Mouse (Mus musculus) heart, embryonic 11.5 days (tissue): ENCODE data around the gene Tmem262. TPM values are rescaled to one million over a fixed set of nuclear protein-coding genes. Genes with fewer than 3 reads are reported as not detected.

Source experiments
- ATAC-seq: fragments of 200-750 bp; cut with Nextera tagmentation; replicated peaks from 2 replicates; pipeline ENCODE4 v1.8.0; 2017; ENCODE audit warnings: moderate library complexity; ENCODE audit not compliant: insufficient number of reproducible peaks, low FRiP score, low TSS enrichment
- H3K27ac ChIP-seq: fragments of 300-500 bp; sonication (generic); 2 replicates; pipeline ENCODE4 v1.5.1; 2014; ENCODE audit warnings: mild to moderate bottlenecking, low read depth, low read length
- H3K27me3 ChIP-seq: fragments of 300-500 bp; sonication (generic); 2 replicates; pipeline ENCODE4 v1.6.1; 2014; ENCODE audit warnings: mild to moderate bottlenecking, low read length, mixed read lengths; ENCODE audit not compliant: control insufficient read depth, insufficient read depth
- H3K36me3 ChIP-seq: fragments of 300-500 bp; sonication (generic); 2 replicates; pipeline ENCODE4 v1.6.1; 2014; ENCODE audit warnings: mild to moderate bottlenecking, low read length, moderate library complexity, mixed read lengths; ENCODE audit not compliant: control insufficient read depth, insufficient read depth
- H3K4me1 ChIP-seq: fragments of 300-500 bp; sonication (generic); 2 replicates; pipeline ENCODE4 v1.6.1; 2014; ENCODE audit warnings: low read length; ENCODE audit not compliant: control insufficient read depth, insufficient read depth
- H3K4me2 ChIP-seq: fragments of 300-500 bp; sonication (generic); 2 replicates; pipeline ENCODE4 v1.6.1; 2014; ENCODE audit warnings: mild to moderate bottlenecking, moderate library complexity
- H3K4me3 ChIP-seq: fragments of 300-500 bp; sonication (generic); 2 replicates; pipeline ENCODE4 v1.5.1; 2014; ENCODE audit warnings: low read depth, low read length
- H3K9ac ChIP-seq: fragments of 300-500 bp; sonication (generic); 2 replicates; pipeline ENCODE4 v1.6.1; 2014; ENCODE audit warnings: mild to moderate bottlenecking, low read depth, low read length, moderate library complexity
- H3K9me3 ChIP-seq: fragments of 300-500 bp; sonication (generic); replicated peaks from 2 replicates; pipeline ENCODE4 v1.6.1; 2016; ENCODE audit warnings: low read length; ENCODE audit not compliant: control insufficient read depth
- WGBS: fragments of 180-500 bp; shearing (Covaris S2); extraction: QIAGEN DNeasy Blood & Tissue Kit; methylation state at CpG from one replicate; pipeline ENCODE4 v1.1.7; 2014; ENCODE audit not compliant: insufficient replicate concordance; 5-methylcytosine and 5-hydroxymethylcytosine counted together
- polyA plus RNA-seq: library from polyadenylated mRNA; unstranded; fragments of >200 nt; fragmentation: Nextera tagmentation; extraction: Ambion mirVana; gene quantifications from 2 replicates; pipeline ENCODE4 v1.2.1, GENCODE M21; 2014

The Tmem262 gene
- polyA plus RNA-seq, 1 experiment from 2014 or later: not detected

DNA sequence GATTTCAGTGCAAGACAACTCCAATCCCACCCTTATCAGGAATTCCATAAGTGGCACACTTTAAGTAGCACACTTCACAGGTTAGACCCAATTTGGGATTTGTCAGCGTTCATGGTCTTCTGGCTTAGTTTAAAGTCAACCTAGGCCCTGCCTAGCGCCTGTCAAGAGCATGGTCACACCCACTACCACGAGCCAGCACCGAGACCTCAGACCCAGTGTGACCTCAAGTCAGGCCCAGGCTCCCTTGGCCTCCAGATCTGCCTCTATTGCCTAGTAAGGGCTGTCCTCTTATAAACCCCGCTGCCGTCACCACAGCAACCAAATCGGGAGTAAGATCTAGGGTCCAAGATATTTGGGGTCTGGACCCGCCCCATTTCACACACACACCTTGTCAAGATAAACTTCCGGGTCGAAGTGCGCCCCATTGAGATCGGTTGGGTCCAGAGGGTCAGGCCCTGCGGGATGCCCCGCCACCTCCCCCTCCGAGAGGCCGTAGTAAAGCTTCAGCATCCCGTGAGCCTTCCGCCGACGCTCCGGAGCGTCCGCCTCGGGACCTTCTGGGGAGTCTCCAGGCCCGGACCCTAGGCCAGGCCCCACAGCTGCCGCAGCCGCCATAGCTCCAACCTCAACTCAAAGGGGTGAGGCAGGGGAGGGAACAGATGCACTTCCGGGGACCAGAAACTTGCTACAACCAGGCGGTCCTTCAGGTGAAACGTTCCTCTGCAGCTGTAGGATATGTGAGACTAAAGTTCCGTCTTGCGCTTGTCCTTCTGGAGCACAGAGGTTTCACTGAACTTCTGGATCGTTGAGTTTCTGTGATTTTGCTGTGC is 3.1 kb upstream of the Tmem262 start, which contains the start of gene Vps51:
Gene Vps51, minus strand, starts transcription at position 668 of the 830 bp plus-strand sequence.
- WGBS: 2% methylated on average over 33 of the region's 33 CpGs
- Histone ChIP-seq H3K4me3 (peak within 1 kb of the TSS; percentile 64), H3K36me3 (peaks cover 1% of the 10 kb centered on the region), H3K4me2 (peak within 1 kb of the TSS; percentile 96), H3K4me1 (peaks cover 6% of the 10 kb centered on the region), H3K27me3 (no peaks in the 10 kb centered on the region), H3K9me3 (no peaks in the 10 kb centered on the region), H3K27ac (peak within 1 kb of the TSS; percentile 67), H3K9ac (peak within 1 kb of the TSS; percentile 77)
- peak; percentile 72 for ATAC-seq

DNA sequence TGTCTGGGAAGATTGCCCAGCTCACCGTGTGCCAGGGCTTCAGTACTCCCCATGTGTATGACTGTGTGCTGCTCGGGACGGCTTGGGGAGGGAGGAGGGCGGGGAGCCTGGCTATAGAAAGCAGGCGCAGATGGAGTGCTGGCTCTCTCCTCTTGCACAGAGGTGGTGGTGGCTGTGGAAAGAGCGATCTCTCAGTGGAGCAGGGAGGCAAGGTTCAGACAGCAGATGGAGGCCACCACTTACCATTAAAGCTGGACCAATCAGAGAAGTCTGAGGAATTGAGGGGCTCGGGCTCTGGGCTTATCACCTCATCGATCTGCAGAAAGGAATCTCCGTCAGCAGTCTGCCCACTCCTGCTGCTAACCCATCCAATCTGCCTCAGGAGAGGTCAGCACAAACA is 2.3 kb downstream of the Tmem262 start, which contains the start of gene Gm28374:
Gene Gm28374, minus strand, starts transcription at position 101 of the 400 bp plus-strand sequence.
- 86% methylated on average over 9 of the region's 9 CpGs for WGBS
- no peak for ATAC-seq

DNA sequence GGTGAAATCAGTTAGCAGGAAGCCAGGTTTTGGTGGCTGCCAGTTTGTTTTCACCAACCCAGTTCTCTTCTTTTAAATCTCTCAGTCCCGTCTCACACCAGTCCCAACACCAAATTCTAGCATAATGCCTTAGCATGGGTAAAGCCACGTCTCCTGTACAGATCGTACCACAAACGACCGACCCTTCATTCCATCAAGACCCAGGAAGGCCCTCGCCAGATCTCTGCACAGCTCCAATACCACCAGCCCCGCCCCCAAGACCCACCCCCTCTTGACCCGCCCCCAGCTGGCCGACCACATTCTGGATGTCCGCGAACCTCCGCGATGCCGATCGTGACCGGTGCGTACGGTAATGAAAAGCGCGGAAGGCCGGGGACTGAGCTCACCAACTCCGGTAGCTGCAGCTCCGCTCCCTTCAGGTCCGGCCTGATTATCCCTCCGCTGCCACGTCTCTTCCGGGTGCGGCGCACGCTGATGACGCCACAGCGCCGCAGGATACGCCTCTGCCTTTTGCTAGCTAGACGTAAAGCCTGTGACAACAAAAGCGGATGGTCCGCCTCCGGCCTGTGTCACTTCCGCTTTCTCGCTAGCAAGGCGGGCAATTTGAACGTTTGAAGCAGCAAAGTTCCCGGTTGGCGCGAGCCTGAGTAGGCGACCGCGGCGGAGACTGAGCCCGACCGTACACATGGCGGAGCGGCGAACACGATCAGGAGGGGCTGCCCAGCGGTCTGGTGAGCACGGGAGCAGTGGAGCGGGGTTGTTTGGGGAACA is 4.8 kb downstream of the Tmem262 start, which contains the start of the genes Zfpl1 and Cdca5:
Gene Zfpl1, minus strand, starts transcription at position 479 of the 771 bp plus-strand sequence.
Gene Cdca5, plus strand, starts transcription at position 506 of the 771 bp plus-strand sequence.
- Histone ChIP-seq H3K9me3 (no peaks in the 10 kb centered on the region), H3K27ac (peak within 1 kb of the TSS; percentile 64), H3K27me3 (no peaks in the 10 kb centered on the region), H3K4me3 (peak within 1 kb of the TSS; percentile 92), H3K4me1 (peaks cover 11% of the 10 kb centered on the region), H3K9ac (peak within 1 kb of the TSS; percentile 78), H3K36me3 (peaks cover 18% of the 10 kb centered on the region), H3K4me2 (peak within 1 kb of the TSS; percentile 94)
- under 1% methylated on average over 58 of the region's 58 CpGs for WGBS
- peak; percentile 78 for ATAC-seq

More for the DNA sequence above, 2.3 kb downstream of the Tmem262 start, which contains the start of gene Gm28374:
- Histone ChIP-seq H3K9ac (no peak within 1 kb of the TSS), H3K9me3 (no peaks in the 10 kb centered on the region), H3K4me3 (no peak within 1 kb of the TSS), H3K36me3 (peaks cover 13% of the 10 kb centered on the region), H3K27ac (no peak within 1 kb of the TSS), H3K4me2 (no peak within 1 kb of the TSS), H3K27me3 (no peaks in the 10 kb centered on the region), H3K4me1 (peaks cover 11% of the 10 kb centered on the region)

DNA sequence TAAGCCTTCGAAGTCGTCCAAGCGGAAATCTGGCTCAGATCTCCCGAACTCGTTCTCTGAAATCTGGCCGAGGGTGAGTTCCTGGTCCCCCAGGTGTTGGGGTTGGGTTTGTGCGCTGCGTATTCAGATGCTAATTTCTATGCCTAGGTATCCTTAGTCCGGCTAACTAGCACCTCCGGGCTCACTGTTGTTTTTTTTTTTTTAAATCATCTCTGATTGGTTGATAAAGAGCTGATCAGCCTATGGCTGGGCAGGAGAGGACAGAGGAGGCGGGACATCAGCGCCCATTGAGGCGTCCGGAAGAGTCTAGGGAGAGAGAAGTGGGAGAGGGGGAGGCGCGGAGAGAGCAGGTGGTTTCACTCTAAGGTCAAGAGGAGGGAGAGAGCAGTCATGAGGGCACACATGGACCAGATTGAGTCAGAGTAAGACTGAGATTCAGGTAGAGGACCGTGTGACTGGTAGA is 5.6 kb downstream of the Tmem262 start:
- H3K4me2 ChIP-seq: peak overlapping the region; percentile 94
- peak overlapping the region; percentile 64 for H3K27ac ChIP-seq
- H3K36me3 ChIP-seq: peaks cover 23% of the 10 kb centered on the region
- H3K4me1 ChIP-seq: peaks cover 11% of the 10 kb centered on the region
- no peaks in the 10 kb centered on the region for H3K27me3 ChIP-seq
- under 1% methylated on average over 17 of the region's 17 CpGs for WGBS
- peak overlapping the region; percentile 78 for H3K9ac ChIP-seq
- ATAC-seq: peak; percentile 69
- peak overlapping the region; percentile 92 for H3K4me3 ChIP-seq
- H3K9me3 ChIP-seq: no peaks in the 10 kb centered on the region

DNA sequence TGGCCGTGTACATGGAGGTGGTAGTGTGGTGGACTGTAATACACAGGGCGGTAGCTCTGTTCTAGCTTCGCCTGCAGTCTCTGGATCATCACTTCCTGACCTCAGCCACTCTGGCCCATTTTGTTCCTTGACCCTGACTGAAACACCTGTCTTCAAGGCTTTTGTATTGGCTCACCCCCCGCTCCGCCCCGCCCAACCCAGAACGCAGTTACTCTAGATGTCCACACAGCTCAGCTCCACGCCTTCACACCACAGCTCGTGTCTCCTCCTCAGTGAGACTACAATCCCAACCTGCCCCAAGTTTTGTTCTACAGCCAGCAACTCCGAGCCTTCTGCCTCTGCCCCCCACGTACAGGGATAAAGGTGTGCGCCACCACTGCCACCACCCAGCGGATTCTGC is 9.0 kb downstream of the Tmem262 start:
- Histone ChIP-seq H3K4me1 (peaks cover 7% of the 10 kb centered on the region), H3K27me3 (no peaks in the 10 kb centered on the region), H3K27ac (no peak overlapping the region), H3K4me3 (no peak overlapping the region), H3K9ac (no peak overlapping the region), H3K9me3 (no peaks in the 10 kb centered on the region), H3K36me3 (peaks cover 23% of the 10 kb centered on the region), H3K4me2 (no peak overlapping the region)
- no peak for ATAC-seq
- 94% methylated on average over 13 of the region's 13 CpGs for WGBS

DNA sequence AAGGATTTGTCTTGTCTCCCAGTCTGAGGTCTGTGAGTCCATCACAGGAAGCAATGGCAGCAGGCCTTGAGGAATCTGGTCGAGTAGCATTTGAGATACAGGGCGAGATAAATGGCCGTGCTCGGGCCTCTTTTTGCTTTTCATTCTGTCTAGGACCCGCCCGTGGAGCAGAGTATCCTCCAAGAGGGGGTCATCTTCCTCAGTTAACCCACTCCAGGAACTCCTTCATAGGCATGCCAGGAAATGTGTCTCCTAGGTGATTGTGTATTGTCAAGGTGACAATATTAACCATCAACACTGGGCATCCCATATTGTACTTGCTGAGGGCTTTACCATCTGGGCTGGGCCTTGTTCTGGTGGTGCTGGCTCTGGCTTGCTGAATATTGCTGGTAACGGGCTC is 14.3 kb downstream of the Tmem262 start, which contains the start of gene AC131692.1:
Gene AC131692.1, plus strand, starts transcription at position 301 of the 400 bp plus-strand sequence.
- H3K27ac ChIP-seq: no peak within 1 kb of the TSS
- no peak within 1 kb of the TSS for H3K4me2 ChIP-seq
- WGBS: 91% methylated on average over 7 of the region's 7 CpGs
- H3K4me3 ChIP-seq: no peak within 1 kb of the TSS
- no peaks in the 10 kb centered on the region for H3K4me1 ChIP-seq
- peaks cover 19% of the 10 kb centered on the region for H3K36me3 ChIP-seq
- no peak for ATAC-seq
- H3K27me3 ChIP-seq: no peaks in the 10 kb centered on the region
- no peak within 1 kb of the TSS for H3K9ac ChIP-seq
- H3K9me3 ChIP-seq: no peaks in the 10 kb centered on the region

DNA sequence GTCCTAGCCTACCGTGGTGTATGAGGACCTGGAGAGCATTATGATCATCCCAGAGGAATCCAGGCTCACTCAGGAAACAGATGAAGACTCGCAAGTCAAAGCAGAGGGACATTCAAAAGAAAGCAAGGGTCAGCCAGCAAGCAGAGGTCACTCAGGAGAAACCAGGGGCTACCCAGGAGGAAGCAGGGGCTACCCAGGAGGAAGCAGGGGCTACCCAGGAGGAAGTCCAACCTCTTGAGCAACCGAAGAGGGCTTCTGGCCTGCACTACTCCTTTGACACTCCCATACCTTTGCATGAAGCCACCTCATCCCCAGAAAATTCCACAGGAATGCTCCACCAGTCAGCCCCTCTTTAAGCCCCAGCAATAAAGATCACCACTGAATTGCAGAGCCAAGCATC is 18.0 kb downstream of the Tmem262 start:
- ATAC-seq: no peak
- Histone ChIP-seq H3K27ac (no peak overlapping the region), H3K4me1 (no peaks in the 10 kb centered on the region), H3K4me3 (no peak overlapping the region), H3K9me3 (no peaks in the 10 kb centered on the region), H3K4me2 (no peak overlapping the region), H3K9ac (no peak overlapping the region), H3K36me3 (peaks cover 5% of the 10 kb centered on the region; the same call in 1 of the 2 replicates), H3K27me3 (no peaks in the 10 kb centered on the region)
- WGBS: 81% methylated on average over 3 of the region's 3 CpGs

DNA sequence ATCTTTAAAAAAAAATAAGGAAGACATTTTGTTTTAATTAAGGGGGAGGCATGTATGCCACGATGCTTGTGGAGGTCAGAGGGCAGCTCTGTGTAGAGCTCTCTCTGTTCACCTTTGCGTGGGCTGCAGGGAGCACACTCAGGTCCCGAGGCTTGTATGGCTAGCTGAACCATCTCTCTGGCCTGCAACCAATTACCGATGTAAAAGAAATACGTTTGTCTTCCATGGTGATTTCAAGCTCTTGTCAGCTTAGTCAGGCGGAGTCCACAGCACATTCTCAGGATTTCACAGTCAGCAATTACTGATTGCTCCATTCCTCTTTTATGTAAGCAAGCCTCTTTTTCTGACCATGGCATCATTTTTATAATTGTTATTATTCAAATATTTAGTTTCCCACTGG is 21.4 kb downstream of the Tmem262 start:
- H3K9ac ChIP-seq: no peak overlapping the region
- no peaks in the 10 kb centered on the region for H3K4me1 ChIP-seq
- 76% methylated on average over 6 of the region's 6 CpGs for WGBS
- no peak overlapping the region for H3K27ac ChIP-seq
- H3K36me3 ChIP-seq: no peaks in the 10 kb centered on the region
- no peaks in the 10 kb centered on the region for H3K27me3 ChIP-seq
- no peak overlapping the region for H3K4me2 ChIP-seq
- H3K9me3 ChIP-seq: no peaks in the 10 kb centered on the region
- ATAC-seq: no peak
- no peak overlapping the region for H3K4me3 ChIP-seq
